Mouse (Mus musculus): ENCODE measurements around the gene Olfr1329.

- TF ChIP-seq TAL1 (IDR thresholded peaks at IDR 0.05; ENCODE audit: low read length) (no peak), GATA1 (IDR thresholded peaks at IDR 0.05; ENCODE audit: low read length) (no peak)
These were observed 21.2 kb upstream of the Olfr1329 start, which contains the start of gene Olfr1328 for GRCm38 (mm10) chr4:118938512-118938911.

Data from erythroblast, embryonic 14.5 days (primary cell).